Mouse (Mus musculus): ENCODE results near the gene Tmem199. TPM values are rescaled to one million over a fixed set of nuclear protein-coding genes. Genes with fewer than 3 reads are reported as not detected.

Gene Tmem199
- polyA plus RNA-seq, 1 experiment from 2014 or later, result 66.4 TPM

Other genes starting within 250 kb of the Tmem199 start
- gene BC030499, start 221.3 kb downstream of the Tmem199 start, polyA plus RNA-seq (2014; fragmentation: Nextera tagmentation; extraction: Ambion mirVana), result 0.11 TPM in 1 of 2 replicates, not detected in the other
- gene Spag5, start 210.6 kb downstream of the Tmem199 start, polyA plus RNA-seq (2014; fragmentation: Nextera tagmentation; extraction: Ambion mirVana), result 54.8 and 62.0 TPM in 2 replicates
- gene Aldoc, start 189.2 kb downstream of the Tmem199 start, polyA plus RNA-seq (2014; fragmentation: Nextera tagmentation; extraction: Ambion mirVana), result 2.7 and 4.6 TPM in 2 replicates
- 55.4 and 64.0 TPM in 2 replicates for gene Pigs, start 183.8 kb downstream of the Tmem199 start, polyA plus RNA-seq (2014; fragmentation: Nextera tagmentation; extraction: Ambion mirVana)
- 77.0 and 84.7 TPM in 2 replicates for gene Unc119, start 168.7 kb downstream of the Tmem199 start, polyA plus RNA-seq (2014; fragmentation: Nextera tagmentation; extraction: Ambion mirVana)
- gene Foxn1, start 125.6 kb downstream of the Tmem199 start, polyA plus RNA-seq (2014; fragmentation: Nextera tagmentation; extraction: Ambion mirVana), result 0.14 and 0.50 TPM in 2 replicates
- not detected in 2 replicates for gene Slc13a2, start 90.0 kb downstream of the Tmem199 start, polyA plus RNA-seq (2014; fragmentation: Nextera tagmentation; extraction: Ambion mirVana)
- gene Slc46a1, start 46.5 kb downstream of the Tmem199 start, polyA plus RNA-seq (2014; fragmentation: Nextera tagmentation; extraction: Ambion mirVana), result 13.0 and 14.9 TPM in 2 replicates
- 4.1 and 4.7 TPM in 2 replicates for gene Sarm1, start 14.4 kb downstream of the Tmem199 start, polyA plus RNA-seq (2014; fragmentation: Nextera tagmentation; extraction: Ambion mirVana)
- gene Vtn, start 13.1 kb downstream of the Tmem199 start, polyA plus RNA-seq (2014; fragmentation: Nextera tagmentation; extraction: Ambion mirVana), result 24.8 and 30.4 TPM in 2 replicates
- gene Sebox, start 8.7 kb downstream of the Tmem199 start, polyA plus RNA-seq (2014; fragmentation: Nextera tagmentation; extraction: Ambion mirVana), result not detected in 2 replicates
- gene Poldip2, start within 50 bp of the Tmem199 start, polyA plus RNA-seq (2014; fragmentation: Nextera tagmentation; extraction: Ambion mirVana), result 159 and 161 TPM in 2 replicates
- 91.6 and 91.9 TPM in 2 replicates for gene Tnfaip1, start 24.2 kb upstream of the Tmem199 start, polyA plus RNA-seq (2014; fragmentation: Nextera tagmentation; extraction: Ambion mirVana)
- gene Ift20, start 24.2 kb upstream of the Tmem199 start, polyA plus RNA-seq (2014; fragmentation: Nextera tagmentation; extraction: Ambion mirVana), result 125 and 138 TPM in 2 replicates
- 73.7 and 76.3 TPM in 2 replicates for gene Tmem97, start 38.6 kb upstream of the Tmem199 start, polyA plus RNA-seq (2014; fragmentation: Nextera tagmentation; extraction: Ambion mirVana)
- 21.1 and 22.8 TPM in 2 replicates for gene Nlk, start 185.2 kb upstream of the Tmem199 start, polyA plus RNA-seq (2014; fragmentation: Nextera tagmentation; extraction: Ambion mirVana)
- gene Ccnq, start 239.6 kb upstream of the Tmem199 start, polyA plus RNA-seq (2014; fragmentation: Nextera tagmentation; extraction: Ambion mirVana), result 44.4 TPM in 2 replicates